Mouse (Mus musculus): Measurements from ENCODE around the gene Ttc7.

- no peak for TF ChIP-seq CTCF (IDR thresholded peaks at IDR 0.05; ENCODE audit: insufficient read depth, low read depth, low read length)
- TF ChIP-seq POLR2A (IDR thresholded peaks at IDR 0.05; ENCODE audit: insufficient read depth, low read depth, low read length) = no peak
These were observed 10.4 kb downstream of the Ttc7 start for GRCm38 (mm10) chr17:87293125-87293524.

Measured in olfactory bulb, adult 2 months (tissue).